Comparison of ENCODE assay signal across 8 mouse cellular contexts in the genomic region with DNA sequence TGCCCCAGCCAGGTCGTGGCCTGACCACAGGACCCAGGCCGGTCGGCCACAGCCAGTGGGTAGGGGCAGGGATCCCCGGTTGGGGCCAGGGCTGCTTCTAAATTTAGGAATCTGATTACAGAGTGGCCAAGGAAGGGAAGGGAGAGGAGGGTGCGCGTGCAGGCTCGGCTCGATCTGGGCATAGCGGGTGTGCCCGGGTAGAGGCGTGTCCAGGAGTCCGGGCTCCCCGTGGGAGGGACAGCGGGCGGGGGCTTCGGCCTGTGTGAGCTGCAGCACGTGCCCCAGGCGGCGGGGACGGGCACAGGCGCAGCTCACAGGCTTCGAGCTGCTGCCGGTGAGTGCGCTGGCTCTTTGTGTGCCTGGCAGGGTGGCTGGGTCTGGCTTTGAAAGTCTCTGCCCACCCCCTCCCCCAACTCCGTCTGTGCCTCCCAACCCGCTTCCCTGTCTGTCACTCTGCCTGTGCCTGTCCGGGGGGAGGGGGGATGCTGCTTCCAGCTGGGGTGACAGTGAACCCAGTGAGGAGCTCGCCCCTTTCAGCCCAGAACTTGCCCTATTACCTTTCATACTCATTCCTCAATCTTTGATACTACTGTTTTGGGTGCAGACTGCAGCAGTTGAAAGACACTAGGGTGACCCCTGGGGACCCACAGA. TPM values are rescaled to one million over a fixed set of nuclear protein-coding genes. Genes with fewer than 3 reads are reported as not detected.
DNase-seq lines count a peak whose midpoint lies in the region; ATAC-seq lines count a peak whose summit lies in the region.

A gene (plus strand): TSS at position 235 of the 651 bp plus-strand sequence.

- H3K4me2 ChIP-seq in embryonic facial prominence, embryonic 14.5 days (ENCODE audit: low read depth, low read length), result peak within 1 kb of the TSS; percentile 87
- H3K4me2 ChIP-seq in heart, embryonic 13.5 days, result peak within 1 kb of the TSS; percentile 88
- H3K4me2 ChIP-seq in kidney, embryonic 16.5 days (replicated peaks; ENCODE audit: low read depth, low read length), result peak within 1 kb of the TSS; percentile 96
- H3K4me2 ChIP-seq in liver, embryonic 16.5 days (ENCODE audit: low read depth, low read length), result peak within 1 kb of the TSS; percentile 87
- H3K4me2 ChIP-seq in neural tube, embryonic 12.5 days (replicated peaks), result peak within 1 kb of the TSS; percentile 92

- peak within 1 kb of the TSS; percentile 93 for H3K27ac ChIP-seq in embryonic facial prominence, embryonic 14.5 days (replicated peaks; ENCODE audit: low read depth, low read length)
- H3K27ac ChIP-seq in heart, embryonic 13.5 days (replicated peaks), result peak within 1 kb of the TSS; percentile 97
- peak within 1 kb of the TSS; percentile 86 for H3K27ac ChIP-seq in kidney, embryonic 16.5 days (ENCODE audit: low read length)
- no peak within 1 kb of the TSS for H3K27ac ChIP-seq in liver, embryonic 16.5 days (ENCODE audit: low read length)
- peak within 1 kb of the TSS; percentile 99 for H3K27ac ChIP-seq in neural tube, embryonic 12.5 days

- peak within 1 kb of the TSS; percentile 88 for H3K4me3 ChIP-seq in embryonic facial prominence, embryonic 14.5 days (ENCODE audit: low read depth, low read length)
- peak within 1 kb of the TSS; percentile 82 for H3K4me3 ChIP-seq in heart, embryonic 13.5 days
- H3K4me3 ChIP-seq in kidney, embryonic 16.5 days (ENCODE audit: low read length), result peak within 1 kb of the TSS; percentile 73
- peak within 1 kb of the TSS; percentile 63 for H3K4me3 ChIP-seq in liver, embryonic 16.5 days (ENCODE audit: low read depth, low read length)
- peak within 1 kb of the TSS; percentile 97 for H3K4me3 ChIP-seq in neural tube, embryonic 12.5 days

- 4% methylated on average over 9 of the region's 28 CpGs for WGBS in embryonic facial prominence, embryonic 14.5 days
- 2% methylated on average over 28 of the region's 28 CpGs for WGBS in heart, embryonic 13.5 days
- 5% methylated on average over 27 of the region's 28 CpGs for WGBS in kidney, embryonic 16.5 days
- WGBS in liver, embryonic 16.5 days (ENCODE audit: insufficient replicate concordance), result under 1% methylated on average over 28 of the region's 28 CpGs
- under 1% methylated on average over 28 of the region's 28 CpGs for WGBS in neural tube, embryonic 12.5 days

- H3K9ac ChIP-seq in embryonic facial prominence, embryonic 14.5 days (ENCODE audit: low read depth, low read length), result peak within 1 kb of the TSS; percentile 90
- peak within 1 kb of the TSS; percentile 95 for H3K9ac ChIP-seq in heart, embryonic 13.5 days
- H3K9ac ChIP-seq in kidney, embryonic 16.5 days (replicated peaks; ENCODE audit: low read length), result peak within 1 kb of the TSS; percentile 92
- peak within 1 kb of the TSS; percentile 55 for H3K9ac ChIP-seq in liver, embryonic 16.5 days (ENCODE audit: low read depth, low read length)
- H3K9ac ChIP-seq in neural tube, embryonic 12.5 days, result peak within 1 kb of the TSS; percentile 99

- H3K4me1 ChIP-seq in embryonic facial prominence, embryonic 14.5 days (ENCODE audit: control insufficient read depth, insufficient read depth, low read length), result peaks cover 35% of the 10 kb centered on the region
- peaks cover 55% of the 10 kb centered on the region for H3K4me1 ChIP-seq in heart, embryonic 13.5 days
- peaks cover 49% of the 10 kb centered on the region for H3K4me1 ChIP-seq in kidney, embryonic 16.5 days (ENCODE audit: insufficient read depth, low read length)
- peaks cover 25% of the 10 kb centered on the region for H3K4me1 ChIP-seq in liver, embryonic 16.5 days (ENCODE audit: control insufficient read depth, low read depth, low read length)
- H3K4me1 ChIP-seq in neural tube, embryonic 12.5 days, result peaks cover 68% of the 10 kb centered on the region

- DNase-seq in 416B (ENCODE audit: low read depth), result peak; percentile 92
- peak; percentile 78 for DNase-seq in ZHBTc4 (ENCODE audit: low read depth, low spot score)
- DNase-seq in embryonic facial prominence, embryonic 14.5 days (ENCODE audit: low spot score), result peak; percentile 92
- DNase-seq in urinary bladder, postnatal 25 days (ENCODE audit: low spot score), result peak; percentile 53

- H3K27me3 ChIP-seq in embryonic facial prominence, embryonic 14.5 days (replicated peaks; ENCODE audit: control insufficient read depth, insufficient read depth, low read length), result no peaks in the 10 kb centered on the region
- H3K27me3 ChIP-seq in heart, embryonic 13.5 days (replicated peaks), result no peaks in the 10 kb centered on the region
- no peaks in the 10 kb centered on the region for H3K27me3 ChIP-seq in kidney, embryonic 16.5 days (ENCODE audit: insufficient read depth, low read length)
- H3K27me3 ChIP-seq in liver, embryonic 16.5 days (ENCODE audit: control insufficient read depth, insufficient read depth, low read depth, low read length), result peaks cover 39% of the 10 kb centered on the region
- H3K27me3 ChIP-seq in neural tube, embryonic 12.5 days (replicated peaks), result no peaks in the 10 kb centered on the region

- peaks cover 20% of the 10 kb centered on the region for H3K36me3 ChIP-seq in embryonic facial prominence, embryonic 14.5 days (ENCODE audit: control insufficient read depth, insufficient read depth, low read length)
- H3K36me3 ChIP-seq in heart, embryonic 13.5 days, result peaks cover 23% of the 10 kb centered on the region
- peaks cover 5% of the 10 kb centered on the region for H3K36me3 ChIP-seq in kidney, embryonic 16.5 days (ENCODE audit: insufficient read depth, low read length)
- H3K36me3 ChIP-seq in liver, embryonic 16.5 days (ENCODE audit: control insufficient read depth, insufficient read depth), result no peaks in the 10 kb centered on the region
- H3K36me3 ChIP-seq in neural tube, embryonic 12.5 days, result peaks cover 23% of the 10 kb centered on the region

- peak; percentile 62 for ATAC-seq in embryonic facial prominence, embryonic 14.5 days (ENCODE audit: low read depth)
- peak; percentile 33; the same call in 1 of the 2 replicates for ATAC-seq in heart, embryonic 13.5 days (ENCODE audit: extremely low read depth, insufficient number of reproducible peaks, low FRiP score, low TSS enrichment)
- ATAC-seq in kidney, embryonic 16.5 days (ENCODE audit: low FRiP score, low TSS enrichment), result peak; percentile 37
- no peak; the same call in 1 of the 2 replicates for ATAC-seq in liver, embryonic 16.5 days (ENCODE audit: low read depth)
- peak; percentile 71 for ATAC-seq in neural tube, embryonic 12.5 days (ENCODE audit: low FRiP score, low read depth)

- H3K9me3 ChIP-seq in embryonic facial prominence, embryonic 14.5 days (ENCODE audit: control insufficient read depth, low read length), result peaks cover 3% of the 10 kb centered on the region; the same call in 1 of the 2 replicates
- 0 out of 2 replicates have a peak, but pooled peaks cover 4% of the 10 kb centered on the region for H3K9me3 ChIP-seq in heart, embryonic 13.5 days
- no peaks in the 10 kb centered on the region for H3K9me3 ChIP-seq in kidney, embryonic 16.5 days (ENCODE audit: low read length)
- H3K9me3 ChIP-seq in liver, embryonic 16.5 days (replicated peaks; ENCODE audit: control insufficient read depth, low read length), result no peaks in the 10 kb centered on the region
- H3K9me3 ChIP-seq in neural tube, embryonic 12.5 days, result 0 out of 2 replicates have a peak, but pooled peaks cover 4% of the 10 kb centered on the region

RNA-seq across cellular contexts. Expression of the gene that starts here (rescaled TPM):
- polyA plus RNA-seq in embryonic facial prominence, embryonic 14.5 days (2014; fragmentation: Nextera tagmentation; extraction: Ambion mirVana), result 10.8 and 11.7 TPM in 2 replicates
- polyA plus RNA-seq in heart, embryonic 13.5 days (2015; fragmentation: Nextera tagmentation; extraction: Ambion mirVana), result 12.7 and 16.5 TPM in 2 replicates
- 8.7 and 10.8 TPM in 2 replicates for polyA plus RNA-seq in kidney, embryonic 16.5 days (2015; fragmentation: Nextera tagmentation; extraction: Ambion mirVana)
- 0.27 and 0.47 TPM in 2 replicates for polyA plus RNA-seq in liver, embryonic 16.5 days (2015; fragmentation: Nextera tagmentation; extraction: Ambion mirVana)
- polyA plus RNA-seq in neural tube, embryonic 12.5 days (2016; fragmentation: Nextera tagmentation; extraction: Ambion mirVana), result 75.5 and 84.8 TPM in 2 replicates
